Mouse (Mus musculus): ENCODE data around the gene Stard3. TPM values are rescaled to one million over a fixed set of nuclear protein-coding genes. Genes with fewer than 3 reads are reported as not detected.
A peak's percentile ranks its signal among the peaks of the same experiment; 100 is the strongest.

Gene Stard3
- total RNA-seq, 2 experiments from 2014 or later: 18.4 to 27.8 TPM

DNA sequence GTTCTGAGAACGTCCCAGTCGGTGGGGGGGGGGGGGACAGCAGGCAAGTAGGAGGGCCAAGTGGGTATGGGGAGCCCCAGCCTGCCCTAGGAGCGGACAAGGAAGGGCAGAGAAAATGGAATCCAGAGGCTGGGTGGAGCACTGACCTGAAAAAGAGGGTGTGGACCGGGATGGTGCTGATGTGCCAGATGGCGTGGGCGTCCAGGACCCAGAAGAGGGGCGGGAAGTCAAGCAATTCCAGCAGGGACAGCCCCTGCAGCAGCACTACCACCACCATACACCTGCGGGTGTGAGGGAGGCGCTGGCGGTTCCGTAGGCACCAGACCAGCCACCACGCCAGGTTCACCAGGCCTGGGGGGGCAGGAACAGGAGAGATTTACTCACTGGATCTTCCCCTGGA, 32.0 kb downstream of the Stard3 start:
- no peak for ATAC-seq (replicated peaks; ENCODE audit: poor library complexity, severe bottlenecking)

DNA sequence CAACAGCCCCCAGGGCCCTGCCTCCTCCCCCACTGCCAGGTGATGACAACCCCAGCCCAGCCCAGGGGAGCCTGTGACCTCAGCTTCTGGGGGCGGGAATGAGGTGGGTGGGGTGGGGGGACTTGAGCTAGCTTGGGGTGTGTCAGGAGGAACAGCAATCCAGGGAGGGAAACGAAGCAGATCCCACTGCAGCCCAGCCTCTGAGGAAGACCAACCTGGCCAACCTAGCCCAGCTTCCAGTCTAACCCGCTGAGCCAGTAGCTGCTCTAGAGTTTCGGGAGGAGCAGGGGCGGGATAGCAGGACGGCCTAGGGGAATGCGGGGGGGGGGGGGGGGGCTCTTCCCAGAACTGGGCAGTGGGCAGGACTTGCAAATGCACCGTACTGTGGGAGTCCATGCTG, 33.9 kb downstream of the Stard3 start:
- ATAC-seq (replicated peaks; ENCODE audit: poor library complexity, severe bottlenecking): no peak

DNA sequence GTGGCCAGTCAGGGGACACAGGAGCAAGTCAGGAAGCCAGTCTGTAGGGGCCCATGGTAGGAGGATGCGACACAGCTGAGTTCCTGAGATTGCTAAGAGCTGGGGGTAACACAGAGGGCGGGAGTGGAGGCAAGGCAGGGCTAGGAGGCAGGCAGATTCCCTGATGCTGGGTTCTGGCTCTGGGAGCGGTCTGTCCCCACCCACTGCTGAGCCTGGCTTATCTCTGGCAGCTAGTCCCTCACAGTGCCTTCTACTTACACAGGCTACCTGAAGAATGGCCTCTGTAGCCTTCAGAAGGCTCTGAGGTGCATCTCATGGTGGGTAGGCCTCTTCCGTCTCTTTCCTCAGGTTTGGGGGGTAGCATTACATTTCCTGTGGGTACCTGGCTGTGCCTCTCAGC, 34.5 kb downstream of the Stard3 start:
- ATAC-seq (replicated peaks; ENCODE audit: poor library complexity, severe bottlenecking): peak; percentile 8; the same call in 1 of the 2 replicates

DNA sequence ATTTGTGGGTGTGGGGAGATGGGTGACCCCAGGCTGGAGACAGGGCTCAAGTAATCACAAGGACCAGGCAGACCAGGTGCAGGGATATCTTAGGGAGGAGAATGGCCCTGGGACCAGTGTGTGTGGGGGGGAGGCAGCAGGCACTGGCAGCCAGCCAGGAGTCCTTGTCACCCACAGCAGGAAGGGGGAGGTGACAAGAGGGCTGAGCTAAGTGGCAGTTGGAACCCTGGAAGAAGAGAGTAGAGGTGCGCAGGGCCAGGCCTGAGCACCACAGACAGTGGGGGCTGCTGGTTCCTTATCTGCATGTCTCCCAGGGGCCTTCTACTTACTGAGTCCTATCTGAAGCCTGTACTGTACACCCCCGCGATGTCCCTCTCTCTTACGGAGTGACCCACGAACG, 35.1 kb downstream of the Stard3 start:
- ATAC-seq (replicated peaks; ENCODE audit: poor library complexity, severe bottlenecking): peak; percentile 53

DNA sequence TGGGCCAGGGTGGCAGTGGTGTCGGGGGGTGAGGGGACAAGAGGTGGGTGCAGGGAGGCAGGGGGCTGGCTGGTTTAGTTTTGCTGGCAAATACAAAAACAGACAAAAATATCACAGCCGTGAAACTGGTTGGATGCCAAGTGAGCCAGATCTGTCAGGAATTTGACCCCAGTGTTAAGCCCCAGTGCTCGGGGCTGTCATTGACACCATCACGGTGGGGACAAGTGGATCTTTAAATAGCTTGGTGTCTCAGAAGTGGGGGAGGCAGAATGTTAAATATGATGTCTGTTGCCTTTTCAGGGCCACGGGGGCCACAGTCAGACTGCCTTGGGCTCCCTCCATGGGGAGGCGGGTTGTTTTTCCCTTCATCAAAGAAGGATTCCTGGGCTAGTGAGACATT, 36.1 kb downstream of the Stard3 start:
- ATAC-seq (replicated peaks; ENCODE audit: poor library complexity, severe bottlenecking): no peak

DNA sequence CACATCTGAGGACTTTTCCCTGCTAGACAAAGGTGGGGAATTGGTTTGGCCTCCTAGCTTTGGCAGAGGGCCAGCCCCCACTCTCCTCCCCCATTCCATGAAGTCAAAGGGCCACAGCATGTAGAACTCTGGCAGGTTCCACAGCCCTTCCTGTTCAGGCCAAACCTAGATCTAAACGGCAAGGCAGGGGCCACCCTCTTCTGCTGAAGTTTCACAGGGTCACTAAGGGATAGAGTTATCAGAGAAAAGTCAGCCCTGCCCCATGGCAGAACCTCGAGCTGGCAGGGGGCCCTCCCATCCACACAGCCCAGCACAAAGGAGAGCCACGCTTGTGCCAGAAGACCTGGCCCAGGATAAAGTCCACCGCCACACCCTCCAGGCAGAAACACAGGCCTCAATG, 36.9 kb downstream of the Stard3 start:
- ATAC-seq (replicated peaks; ENCODE audit: poor library complexity, severe bottlenecking): no peak

DNA sequence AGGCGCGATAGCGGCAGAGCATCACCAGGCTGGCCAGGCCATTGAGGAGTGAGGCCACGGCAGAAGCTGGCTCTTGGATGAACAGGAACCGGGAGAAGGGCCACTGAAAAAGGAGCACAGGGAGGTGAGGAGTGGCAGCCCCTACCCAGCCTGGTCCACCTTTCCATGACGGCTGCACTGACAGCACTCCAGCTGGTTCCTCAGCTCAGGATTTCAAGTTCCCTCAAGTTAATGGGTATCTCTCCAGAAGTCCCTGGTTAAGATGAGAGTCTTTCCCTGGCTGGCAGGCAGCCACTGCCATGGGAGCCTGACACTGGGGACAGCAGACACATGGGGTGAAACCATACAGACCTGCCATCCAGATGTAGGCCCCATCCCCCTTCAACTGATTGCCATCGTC, 39.8 kb downstream of the Stard3 start:
- no peak for ATAC-seq (replicated peaks; ENCODE audit: poor library complexity, severe bottlenecking)

DNA sequence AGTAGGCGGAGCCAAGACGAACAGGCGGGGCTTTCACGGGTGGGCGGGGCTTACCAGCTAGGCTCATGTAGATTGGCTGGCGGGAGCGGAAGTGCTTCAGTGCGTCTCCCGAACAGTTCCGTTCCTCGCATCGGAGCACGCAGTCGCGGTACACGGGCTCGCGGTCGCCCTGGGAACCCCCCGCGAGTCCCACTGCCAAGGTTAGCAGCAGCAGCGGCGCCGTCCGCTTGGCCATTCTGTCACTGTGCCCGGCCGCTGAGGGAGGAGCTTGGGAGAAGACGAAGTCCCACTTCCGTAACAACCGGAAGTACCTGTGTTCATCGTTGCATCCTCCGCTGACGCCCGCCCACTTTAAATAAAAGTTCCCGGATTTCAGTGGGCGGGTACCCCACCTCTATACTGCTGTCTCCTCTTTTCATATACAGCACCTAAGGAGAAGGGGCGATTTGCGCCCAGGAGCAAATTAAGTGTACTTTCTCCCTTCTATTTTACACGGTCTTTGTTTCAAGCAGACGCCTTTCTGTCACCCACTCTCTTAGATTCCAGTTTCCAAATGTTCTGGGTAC, 42.1 kb downstream of the Stard3 start, which contains the start of gene Pgap3:
Gene Pgap3 (minus strand): TSS at position 330 of the 566 bp plus-strand sequence.
- ATAC-seq (replicated peaks; ENCODE audit: poor library complexity, severe bottlenecking): peak; percentile 93

DNA sequence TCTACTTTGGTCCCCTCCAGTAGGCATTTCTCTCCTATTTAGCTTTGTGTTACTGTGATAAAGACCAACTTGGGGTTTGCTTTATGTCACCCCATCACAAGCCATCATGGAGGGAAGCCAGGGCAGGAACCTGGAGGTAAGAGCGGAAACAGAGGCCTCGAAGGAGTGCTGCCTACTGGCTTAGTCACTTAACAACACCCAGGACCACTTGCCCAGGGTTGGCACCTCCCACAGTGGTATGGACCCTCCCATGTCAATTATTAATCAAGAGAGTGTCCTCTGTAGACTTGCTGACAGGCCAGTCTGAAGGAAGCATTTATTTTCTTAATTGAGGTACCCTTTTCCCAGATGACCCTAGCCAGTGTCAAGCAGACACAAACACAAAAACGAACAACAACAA, 42.6 kb downstream of the Stard3 start:
- no peak for ATAC-seq (replicated peaks; ENCODE audit: poor library complexity, severe bottlenecking)

DNA sequence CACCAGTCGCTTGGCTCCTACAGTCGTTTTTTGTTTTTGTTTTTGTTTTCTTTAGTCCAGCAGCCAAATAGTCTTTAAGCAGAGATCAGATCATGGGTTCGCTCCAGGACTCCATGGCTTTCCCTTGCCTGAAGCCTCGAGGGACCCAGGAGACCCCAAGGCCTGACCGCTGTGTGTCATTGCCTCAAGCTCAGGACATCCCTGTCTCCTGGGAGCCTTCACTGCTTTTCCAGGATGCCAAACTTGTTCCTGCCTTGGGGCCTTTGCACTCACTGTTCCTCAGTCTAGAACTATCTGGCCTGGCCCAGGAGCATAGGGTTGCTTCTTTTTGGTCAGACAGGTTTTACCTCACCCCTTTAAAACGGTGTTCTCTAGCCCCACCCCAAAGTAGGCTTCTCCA, 48.5 kb downstream of the Stard3 start:
- no peak for ATAC-seq (replicated peaks; ENCODE audit: poor library complexity, severe bottlenecking)

DNA sequence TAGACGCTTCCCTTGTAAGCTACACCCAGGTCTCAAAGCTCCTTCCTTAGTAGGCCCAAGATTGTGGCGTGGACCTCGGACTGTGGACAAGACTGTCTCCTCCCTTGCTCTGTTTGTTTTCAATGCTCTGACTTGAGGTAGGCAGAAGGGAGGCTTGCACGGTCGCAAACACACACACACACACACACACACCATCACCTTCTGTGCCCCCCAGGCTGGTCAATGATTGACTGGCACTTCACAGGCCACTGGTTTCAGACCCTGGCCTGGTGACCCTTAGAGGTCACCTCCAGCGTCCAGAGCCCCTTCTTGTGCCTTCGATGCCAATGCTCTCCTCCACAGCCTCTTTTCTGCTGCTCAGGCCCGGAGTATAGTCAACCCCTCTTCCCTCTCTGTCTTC, 50.7 kb downstream of the Stard3 start:
- no peak for ATAC-seq (replicated peaks; ENCODE audit: poor library complexity, severe bottlenecking)

DNA sequence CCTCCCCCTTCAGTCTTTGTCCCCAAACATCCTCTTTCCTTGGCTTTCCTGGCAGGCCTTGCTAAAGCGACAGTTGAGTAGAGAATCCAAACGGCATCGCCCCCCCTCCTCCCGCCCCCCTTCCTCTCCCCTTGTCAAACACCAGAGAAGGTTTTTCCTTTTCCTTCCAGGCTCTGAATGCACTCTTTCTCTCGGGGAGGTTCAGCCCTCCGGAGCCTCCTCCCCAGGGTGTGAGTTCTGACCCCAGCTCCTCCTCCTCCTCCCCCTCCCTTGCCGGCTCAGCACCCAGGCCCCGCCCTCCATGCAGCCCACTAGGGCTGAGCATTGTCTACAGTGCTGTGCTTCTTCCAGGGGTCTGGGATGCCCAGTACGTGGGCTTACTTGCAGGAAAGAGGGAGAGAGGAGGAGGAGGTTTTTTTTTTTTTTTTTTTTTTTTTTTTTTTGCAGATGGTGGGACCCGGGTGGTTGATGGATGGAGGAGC, 51.2 kb downstream of the Stard3 start:
- no peak for ATAC-seq (replicated peaks; ENCODE audit: poor library complexity, severe bottlenecking)

DNA sequence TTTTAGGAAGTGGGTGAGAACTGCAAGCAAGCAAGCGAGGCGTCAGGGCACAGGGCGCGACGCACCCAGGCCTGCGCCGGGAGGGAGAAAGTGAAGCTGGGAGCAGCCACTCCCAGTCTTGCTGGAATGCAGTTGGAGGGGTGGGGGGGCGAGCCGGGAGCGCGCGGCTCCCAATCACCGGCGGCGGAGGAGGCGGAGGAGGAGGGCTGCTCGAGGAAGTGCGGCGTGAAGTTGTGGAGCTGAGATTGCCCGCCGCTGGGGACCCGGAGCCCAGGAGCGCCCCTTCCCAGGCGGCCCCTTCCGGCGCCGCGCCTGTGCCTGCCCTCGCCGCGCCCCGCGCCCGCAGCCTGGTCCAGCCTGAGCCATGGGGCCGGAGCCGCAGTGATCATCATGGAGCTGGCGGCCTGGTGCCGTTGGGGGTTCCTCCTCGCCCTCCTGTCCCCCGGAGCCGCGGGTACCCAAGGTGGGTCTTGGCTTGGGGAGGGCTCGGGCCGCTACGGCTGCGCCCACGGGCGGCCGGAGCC, 54.2 kb downstream of the Stard3 start, which contains the start of gene Erbb2:
Gene Erbb2 (plus strand): TSS at position 198 of the 524 bp plus-strand sequence.
- ATAC-seq (replicated peaks; ENCODE audit: poor library complexity, severe bottlenecking): peak; percentile 21

DNA sequence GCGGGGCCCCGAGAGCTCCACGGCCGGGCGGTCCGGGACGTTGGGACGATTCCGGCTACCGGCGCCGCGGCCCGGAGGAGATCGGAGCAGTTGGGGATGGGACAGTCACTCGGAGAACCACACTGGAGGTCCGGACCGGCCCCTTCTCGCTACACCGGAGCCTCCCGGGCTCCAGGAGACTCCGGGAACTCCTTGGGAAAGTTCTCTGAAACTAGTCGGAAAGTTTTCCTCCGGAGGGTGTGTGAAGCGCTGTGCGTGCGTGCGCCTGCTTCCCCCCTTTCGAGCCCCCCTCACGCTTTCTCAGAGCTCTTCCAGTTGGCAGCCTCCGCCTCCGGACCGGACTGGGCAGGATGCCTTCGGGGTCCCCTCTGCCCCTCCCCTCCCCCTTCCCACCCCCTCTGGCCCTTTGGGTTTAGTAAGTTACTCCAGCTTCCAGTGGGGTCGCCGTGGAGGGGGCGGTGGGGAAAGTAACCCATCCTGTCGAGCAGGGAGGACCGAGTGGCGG, 54.7 kb downstream of the Stard3 start:
- ATAC-seq (replicated peaks; ENCODE audit: poor library complexity, severe bottlenecking): no peak

DNA sequence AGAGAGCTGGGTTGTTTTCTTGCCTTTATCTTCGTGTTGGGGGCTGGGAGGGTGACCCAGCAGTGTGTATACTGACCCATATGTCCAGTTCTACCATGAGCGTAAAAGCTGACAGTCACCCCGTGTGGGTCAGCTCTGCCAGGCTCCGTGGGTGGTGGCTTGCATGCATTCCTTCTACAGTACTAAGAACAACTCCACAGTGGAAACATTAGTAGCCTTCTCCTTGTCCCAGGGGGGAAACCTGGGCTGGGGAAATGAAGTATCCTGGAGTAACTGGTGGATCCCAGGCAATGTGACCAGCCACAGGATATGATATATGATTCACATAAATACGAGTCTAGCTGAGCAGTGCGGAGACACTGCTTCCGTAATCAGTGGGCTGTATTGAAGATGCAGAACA, 55.6 kb downstream of the Stard3 start:
- no peak for ATAC-seq (replicated peaks; ENCODE audit: poor library complexity, severe bottlenecking)

DNA sequence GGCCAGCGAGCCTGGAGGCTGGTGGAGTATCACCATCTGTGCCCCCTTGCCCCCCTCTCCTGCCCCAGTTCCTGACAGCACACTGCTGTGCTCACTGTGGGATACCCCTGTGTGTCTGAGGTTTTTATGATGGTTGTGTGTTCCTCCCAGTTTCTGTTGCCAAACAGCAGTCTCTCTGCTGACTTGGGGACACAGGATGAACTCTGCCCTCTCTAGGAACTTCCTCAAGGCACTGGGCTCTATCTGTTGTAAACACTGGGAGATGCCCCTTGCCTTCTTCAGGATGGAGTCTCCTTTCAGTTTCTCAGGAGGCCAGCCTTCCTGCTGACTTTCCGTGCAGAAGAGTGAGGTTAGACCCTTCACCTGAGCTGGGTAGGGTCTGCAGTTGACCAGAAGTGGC, 56.0 kb downstream of the Stard3 start:
- ATAC-seq (replicated peaks; ENCODE audit: poor library complexity, severe bottlenecking): no peak

DNA sequence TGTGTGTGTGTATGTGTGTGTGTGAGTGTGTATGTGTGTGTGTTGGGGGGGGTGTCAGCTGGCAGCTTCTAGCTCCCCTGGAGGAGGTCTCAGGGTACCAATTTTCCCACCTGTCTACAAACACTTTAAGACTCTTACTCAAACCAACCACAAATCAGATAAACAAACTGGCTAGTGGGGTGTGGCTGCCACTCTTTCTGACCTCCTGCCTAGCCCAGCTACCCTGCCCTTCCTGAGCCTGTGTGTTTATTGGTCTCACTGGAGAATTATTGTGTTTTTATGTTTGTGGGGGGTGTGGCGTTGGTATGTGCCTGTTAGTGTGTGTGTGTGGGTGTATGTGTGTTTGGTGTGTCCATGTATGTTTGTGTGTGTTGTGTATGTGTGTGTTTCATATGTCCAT, 58.9 kb downstream of the Stard3 start:
- ATAC-seq (replicated peaks; ENCODE audit: poor library complexity, severe bottlenecking): no peak

DNA sequence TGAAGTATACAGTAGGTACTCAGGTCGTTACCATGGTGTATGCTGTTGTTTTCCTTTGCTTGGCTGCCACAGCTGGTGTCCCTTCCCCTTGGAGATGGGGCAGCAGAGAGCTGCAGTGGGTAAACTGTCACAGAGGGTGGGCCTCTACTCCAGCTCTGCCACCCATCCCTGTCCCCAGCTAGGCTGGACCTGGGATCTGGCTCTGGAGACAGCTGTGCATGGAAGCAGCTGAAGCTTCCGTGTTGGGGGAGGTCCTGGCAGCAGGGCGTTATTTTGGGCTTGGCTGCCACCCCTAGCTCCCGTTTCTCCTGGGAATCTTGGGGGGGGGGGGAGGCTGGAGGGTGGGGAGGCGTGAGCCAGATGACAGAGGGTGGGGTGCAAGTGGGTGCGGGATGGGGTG, 60.1 kb downstream of the Stard3 start:
- no peak for ATAC-seq (replicated peaks; ENCODE audit: poor library complexity, severe bottlenecking)

DNA sequence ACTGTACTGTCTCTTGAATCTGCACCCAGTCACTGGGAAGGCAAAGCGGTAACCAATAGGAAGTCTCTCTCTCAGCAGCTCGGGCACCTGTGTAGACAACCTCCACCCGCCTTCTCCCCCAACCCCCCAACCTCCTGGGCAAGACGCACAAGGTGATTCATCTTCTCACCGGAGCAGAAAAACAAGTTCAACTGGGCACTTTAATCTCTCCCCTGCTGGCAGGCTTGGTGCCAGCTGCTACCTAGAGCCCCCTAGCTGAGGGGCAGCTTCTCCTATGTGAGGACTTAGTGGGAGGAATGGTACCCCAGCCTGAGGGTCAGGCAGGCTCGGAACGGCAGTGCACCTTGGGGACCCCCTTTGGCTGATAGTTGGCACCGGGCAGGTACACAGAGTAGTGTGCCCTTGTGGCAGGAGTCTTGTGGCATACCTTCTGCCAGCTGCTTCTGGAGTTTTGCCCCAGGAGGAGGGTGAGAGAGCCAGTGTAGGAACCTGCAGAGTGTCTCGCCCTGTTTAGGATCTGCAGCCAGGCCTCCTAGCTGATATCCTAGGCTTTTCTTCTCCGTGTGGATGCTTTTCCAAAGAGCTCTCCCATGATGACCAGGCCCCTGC, 60.9 kb downstream of the Stard3 start:
- no peak for ATAC-seq (replicated peaks; ENCODE audit: poor library complexity, severe bottlenecking)

DNA sequence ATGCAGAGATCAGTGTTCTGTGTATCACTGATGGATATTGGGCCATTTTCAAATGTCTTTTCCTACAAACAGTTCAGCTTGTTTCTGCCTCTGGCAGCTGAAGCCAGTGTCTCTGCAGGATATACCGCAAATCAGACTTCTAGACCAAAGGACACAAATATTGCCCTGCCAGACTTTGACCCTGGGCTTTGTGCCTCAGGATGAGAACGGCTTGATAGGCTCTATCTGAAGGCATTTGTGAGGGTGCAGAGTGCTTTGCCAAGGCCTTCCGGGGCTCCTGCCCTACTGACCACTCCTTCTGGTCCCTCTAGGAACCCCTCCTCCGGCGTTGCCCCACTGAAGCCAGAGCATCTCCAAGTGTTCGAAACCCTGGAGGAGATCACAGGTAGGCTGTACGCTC, 68.4 kb downstream of the Stard3 start:
- no peak for ATAC-seq (replicated peaks; ENCODE audit: poor library complexity, severe bottlenecking)

DNA sequence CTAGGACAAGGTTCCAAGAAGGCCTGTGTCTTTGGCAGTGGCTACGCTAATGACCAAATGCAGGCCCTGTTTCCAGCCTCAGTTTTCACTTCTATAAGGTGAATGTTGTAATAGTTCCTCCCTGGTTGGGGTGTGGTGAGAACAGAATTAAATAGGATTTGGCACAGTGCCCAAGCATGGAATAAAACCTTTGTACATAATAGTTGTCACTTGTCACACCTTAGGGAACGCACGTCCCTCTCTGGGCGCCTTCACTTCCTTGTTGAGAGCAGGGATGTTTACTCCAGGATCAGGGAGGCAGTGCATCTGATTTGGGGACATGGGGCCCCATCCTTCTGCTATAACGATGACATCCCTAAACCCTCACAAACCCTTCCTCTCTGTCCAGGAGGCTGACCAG, 70.3 kb downstream of the Stard3 start:
- ATAC-seq (replicated peaks; ENCODE audit: poor library complexity, severe bottlenecking): no peak

Data from granulocyte monocyte progenitor cell, adult 5-6 weeks (primary cell).